Mouse (Mus musculus) testis, postnatal 14 days (tissue): ENCODE measurements around the gene Tmem41a.

Experiments used
- DNase-seq: peaks from one replicate; pipeline ENCODE4 v3.0.0; 2021; ENCODE audit warnings: low spot score

Gene Tmem41a

GRCm38 (mm10) chr16:21901286-21901685 lies 46.1 kb downstream of the Tmem41a start:
- DNase-seq: no peak

- DNase-seq: no peak
Measured at GRCm38 (mm10) chr16:21893890-21894289, 53.5 kb downstream of the Tmem41a start.

- no peak for DNase-seq
Measured at GRCm38 (mm10) chr16:21887601-21888000, 59.8 kb downstream of the Tmem41a start.
